Mouse (Mus musculus): Measurements from ENCODE around the gene Fkbp3.

The Fkbp3 gene

GRCm38 (mm10) chr12:65035839-65036189 is 38.0 kb downstream of the Fkbp3 start:
- DNase-seq (ENCODE audit: inconsistent ontology term), result no peak

DNA sequence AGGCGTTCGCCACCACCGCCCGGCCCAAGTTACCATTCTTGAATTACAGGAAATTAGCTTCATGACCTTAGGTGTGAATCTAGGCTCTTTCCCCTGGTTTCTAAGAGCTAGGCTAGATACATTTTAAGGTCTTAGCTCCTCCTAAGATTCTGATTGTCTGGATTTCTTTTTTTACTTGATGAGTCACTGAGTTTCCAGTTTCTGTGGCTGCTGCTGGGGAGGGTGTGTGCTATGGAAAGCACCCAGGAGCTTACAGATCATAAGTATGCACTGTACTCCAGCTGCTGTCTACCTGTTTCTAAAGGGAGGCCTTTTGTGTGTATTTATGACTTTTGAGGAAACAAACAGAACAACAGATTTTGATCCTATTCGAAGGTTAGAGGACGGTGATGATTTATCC is 51.0 kb downstream of the Fkbp3 start:
- no peak for DNase-seq (ENCODE audit: inconsistent ontology term)
